Mouse (Mus musculus) frontal cortex, postnatal 36 days (tissue): Measurements from ENCODE around the gene Tmem141.

Source experiments
- DNase-seq, 2 experiments: peaks; one replicate each; pipeline ENCODE4 v3.0.0; 2022; ENCODE audit warnings: low spot score in 2 of 2

Tmem141 gene

DNA sequence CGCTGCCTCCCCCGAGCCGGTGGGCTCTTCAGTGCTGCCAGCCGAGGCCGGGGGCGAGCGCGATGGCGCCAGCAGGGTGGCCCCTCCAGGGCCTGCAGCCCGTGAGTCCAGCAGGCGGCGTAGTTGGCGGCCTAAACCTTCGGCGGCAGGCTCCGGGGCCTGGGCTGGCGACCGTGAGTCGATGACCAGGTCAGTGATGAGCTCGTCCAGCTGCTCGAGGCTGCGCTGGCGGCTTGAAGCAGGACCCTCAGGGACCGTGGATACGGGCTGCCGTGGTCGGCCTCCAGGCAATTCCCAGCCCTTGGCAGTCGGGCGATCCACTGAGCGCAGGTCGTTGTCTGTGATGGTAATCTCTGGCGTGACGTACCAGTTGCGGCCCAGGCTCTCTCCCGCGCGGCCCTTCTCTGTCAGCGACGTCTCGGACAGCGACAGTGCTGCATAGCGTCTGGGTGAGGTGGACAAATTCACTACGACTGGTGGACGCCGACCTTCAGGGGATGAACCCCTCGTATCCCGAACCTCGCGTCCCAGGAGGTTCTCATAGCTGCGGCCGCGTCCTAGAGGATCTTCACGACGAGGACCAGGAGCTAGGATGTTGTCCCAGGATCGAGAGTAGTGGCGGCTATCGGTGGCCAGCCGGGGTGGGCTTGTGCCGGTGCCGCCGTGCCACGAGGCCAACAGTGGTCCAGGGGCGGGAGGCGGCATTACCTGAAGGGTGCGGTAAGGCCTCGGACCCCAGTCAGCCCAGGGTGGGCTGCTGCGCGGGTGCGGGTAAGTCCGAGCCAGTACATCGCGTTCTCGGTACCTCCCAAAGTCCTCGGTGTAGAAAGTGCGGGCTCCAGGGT, 43.6 kb downstream of the Tmem141 start:
- DNase-seq = no peak

DNA sequence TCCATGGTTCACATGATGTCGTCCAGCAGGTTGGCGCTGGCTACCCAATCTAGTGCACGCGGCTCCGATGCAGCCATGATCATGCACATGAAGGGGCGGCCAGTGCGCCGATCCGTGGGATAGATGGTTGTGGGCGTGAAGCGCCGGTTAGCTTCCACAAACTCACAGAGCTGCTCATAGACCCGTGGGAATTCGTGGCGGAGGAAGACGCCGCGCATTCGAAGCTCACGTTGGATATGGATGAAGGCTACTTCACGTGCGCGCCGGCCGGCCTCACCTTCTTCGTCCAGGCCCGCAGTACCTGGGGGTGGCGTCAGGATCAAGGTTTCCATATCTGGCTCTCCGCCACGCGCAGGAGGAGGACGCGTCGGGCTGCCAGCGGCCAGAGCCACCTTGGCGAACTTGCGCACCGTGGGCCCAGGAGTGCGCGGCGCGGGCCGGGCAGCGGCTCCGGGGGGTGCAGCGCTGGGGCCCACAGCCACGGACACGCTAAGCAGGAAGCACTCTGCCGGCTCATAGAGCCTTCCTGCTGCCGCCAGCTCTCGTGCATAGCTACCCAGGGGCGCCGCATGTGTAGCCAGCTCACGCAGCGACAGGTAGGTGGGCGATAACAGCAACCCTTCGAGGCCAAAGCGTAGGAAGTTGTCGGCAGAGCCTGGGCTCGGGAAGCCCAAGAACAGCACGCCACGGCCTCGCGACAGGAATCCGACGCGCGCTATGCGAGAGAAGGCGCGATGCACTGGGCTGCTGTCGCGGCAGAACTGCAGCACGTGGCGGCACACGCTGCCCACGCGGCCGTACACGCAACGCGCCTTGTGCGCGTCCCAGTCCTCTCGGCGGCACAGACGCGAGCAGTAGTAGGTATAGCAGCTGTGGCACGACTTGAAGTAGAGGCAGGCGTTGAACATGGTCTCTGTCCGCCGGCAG, 44.6 kb downstream of the Tmem141 start:
- peak; percentile 40 to 41 for DNase-seq

DNA sequence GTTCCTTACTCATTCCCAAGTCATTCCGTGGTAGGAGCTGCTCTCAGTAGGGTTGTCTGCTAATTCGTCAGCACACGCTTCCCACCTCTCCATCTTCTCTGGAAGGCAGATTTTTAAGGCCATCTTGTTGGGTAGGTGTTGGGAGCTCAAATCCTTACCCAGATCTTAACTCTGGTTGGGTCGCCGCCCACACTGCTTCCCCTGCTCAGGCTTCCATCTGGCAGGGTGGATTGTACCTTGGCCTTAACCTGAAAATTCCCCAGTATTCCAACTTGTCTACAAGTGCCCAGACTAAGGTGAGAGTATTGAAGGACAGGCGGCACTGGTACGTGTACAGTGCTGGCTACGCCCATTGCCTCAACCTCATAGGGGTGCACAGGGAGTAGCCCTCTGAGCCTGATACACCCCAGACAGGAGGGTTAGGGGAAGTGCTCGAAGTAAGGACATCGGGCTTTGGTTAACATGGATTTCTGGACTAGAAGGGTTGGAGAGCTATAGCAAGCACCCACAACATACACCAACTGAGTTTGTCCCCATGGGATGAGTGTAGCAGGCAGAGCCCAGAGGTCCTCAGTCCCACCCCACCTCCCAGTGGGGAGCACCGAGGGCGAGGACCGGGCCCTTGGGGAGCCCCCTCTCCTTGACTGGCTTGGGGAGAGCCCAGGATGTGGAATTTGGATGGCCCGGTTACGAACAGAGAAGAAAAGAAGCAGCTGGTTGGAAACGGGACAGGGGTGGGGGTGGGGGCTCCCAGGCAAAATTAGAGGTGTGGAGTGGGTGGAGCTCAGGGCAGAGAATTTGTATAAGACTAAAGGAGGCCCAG, 45.6 kb downstream of the Tmem141 start:
- DNase-seq = peak; percentile 54 to 65

DNA sequence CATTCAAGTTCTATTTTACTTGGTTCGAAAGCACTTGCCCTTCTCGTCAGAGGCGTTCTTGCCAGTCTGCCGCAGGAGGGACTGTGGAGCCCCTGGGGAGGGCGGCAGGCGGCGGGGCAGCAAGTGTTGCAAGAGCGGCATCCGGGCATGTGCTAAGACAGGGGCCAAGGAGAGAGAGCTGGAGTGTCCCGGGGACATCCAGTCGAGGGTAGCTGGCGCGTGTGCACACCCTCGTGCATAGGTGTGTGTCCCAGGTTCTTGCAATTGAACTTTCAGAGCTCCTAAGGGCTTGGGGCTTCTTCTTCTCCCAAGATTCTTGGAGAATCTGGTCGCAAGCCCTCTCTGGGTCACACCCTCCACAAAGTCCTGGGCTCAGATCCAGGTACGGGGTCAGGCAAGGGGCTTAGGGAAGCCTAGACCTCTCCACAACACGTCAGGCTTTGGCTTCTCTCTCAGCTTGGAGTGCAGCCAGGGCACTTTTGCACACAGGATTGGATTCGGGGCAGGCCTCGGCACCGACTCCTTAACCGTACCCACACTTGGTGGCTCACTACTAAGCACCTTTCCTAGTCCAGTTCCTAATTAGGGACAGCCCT, 46.3 kb downstream of the Tmem141 start:
- DNase-seq = peak in 1 of 2 experiments; percentile 46

DNA sequence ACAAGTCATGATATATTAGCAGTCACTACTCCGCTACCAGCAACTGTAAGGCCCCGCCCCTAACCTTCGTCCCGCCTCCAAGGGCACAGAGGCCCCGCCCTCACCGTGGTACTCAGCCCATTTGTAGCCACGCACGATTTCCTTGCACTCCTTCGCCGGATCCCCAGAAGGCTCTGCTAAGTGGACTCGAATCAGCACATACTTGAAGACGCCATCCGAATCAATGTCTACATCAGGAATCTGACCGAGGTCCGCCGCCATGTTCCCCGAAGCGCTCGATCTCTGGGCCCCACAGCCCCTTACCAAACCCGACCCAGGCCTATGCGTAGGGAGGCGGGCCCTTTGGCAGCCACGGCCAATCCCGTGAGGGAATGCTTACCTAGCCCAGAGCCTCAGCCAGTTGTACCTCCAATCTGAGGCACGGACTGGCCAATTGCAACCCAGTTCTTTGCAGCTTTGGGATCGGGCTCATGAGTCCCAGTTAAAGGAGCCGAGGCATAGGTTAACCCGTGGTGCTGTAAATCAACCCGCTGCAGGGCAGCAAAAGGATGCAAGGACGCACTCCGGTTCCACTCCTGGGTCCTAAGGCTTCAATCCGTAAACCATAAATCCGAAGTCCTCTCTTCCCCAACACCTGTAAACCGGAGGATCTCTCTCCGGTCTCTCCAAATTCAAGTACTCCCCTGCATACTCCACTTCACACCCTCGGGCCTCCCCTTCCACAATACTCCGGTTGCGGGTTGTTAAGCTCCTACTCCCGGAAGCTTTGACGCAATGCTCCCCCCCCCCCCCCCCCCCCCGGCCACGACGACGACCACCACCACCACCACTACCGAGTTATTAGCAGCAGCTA, 47.0 kb downstream of the Tmem141 start, which contains the start of the genes Mamdc4 and Phpt1:
Gene Mamdc4 (minus strand): TSS at position 267 of the 853 bp plus-strand sequence.
Gene Phpt1 (minus strand): TSS at position 646 of the 853 bp plus-strand sequence.
- DNase-seq = peak; percentile 98

DNA sequence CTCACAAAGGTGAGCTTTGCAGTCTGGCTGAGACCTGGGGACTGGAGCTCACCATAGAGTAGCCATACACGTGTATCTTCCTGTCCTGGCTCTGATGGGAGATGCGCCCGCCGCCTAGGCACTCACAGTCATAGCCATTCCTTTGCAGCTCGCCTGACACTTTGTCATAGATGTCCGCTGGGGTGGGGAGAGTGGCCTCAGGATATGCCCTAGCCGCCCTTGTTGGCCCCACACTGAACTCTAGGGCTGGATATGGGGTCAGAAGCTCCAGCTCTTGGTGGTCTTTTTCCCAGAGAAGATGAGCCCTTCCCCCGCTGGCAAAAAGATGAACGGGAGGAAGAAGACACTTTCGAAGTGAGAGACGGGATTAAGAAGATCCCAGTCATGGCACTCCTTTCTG, 47.7 kb downstream of the Tmem141 start:
- DNase-seq = no peak

DNA sequence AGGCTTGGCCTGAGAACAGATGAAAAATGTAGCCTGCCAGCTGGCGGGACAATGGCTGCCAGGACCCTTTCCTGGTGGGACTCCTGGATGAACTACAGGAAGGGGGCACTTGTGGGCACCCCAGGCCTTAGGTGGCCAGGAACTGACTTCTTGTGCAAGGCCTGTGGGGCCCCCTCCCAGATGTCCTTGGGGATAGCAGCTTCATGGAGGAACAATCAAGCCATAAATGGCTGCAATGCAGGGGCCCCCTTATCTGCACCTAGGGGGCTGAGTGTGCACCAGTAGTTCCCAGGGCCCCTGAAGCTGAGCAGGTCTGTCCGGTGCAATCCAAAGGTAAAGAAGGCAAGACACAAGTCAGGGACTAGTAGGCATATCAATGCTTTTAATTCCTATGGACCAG, 48.7 kb downstream of the Tmem141 start:
- no peak for DNase-seq

DNA sequence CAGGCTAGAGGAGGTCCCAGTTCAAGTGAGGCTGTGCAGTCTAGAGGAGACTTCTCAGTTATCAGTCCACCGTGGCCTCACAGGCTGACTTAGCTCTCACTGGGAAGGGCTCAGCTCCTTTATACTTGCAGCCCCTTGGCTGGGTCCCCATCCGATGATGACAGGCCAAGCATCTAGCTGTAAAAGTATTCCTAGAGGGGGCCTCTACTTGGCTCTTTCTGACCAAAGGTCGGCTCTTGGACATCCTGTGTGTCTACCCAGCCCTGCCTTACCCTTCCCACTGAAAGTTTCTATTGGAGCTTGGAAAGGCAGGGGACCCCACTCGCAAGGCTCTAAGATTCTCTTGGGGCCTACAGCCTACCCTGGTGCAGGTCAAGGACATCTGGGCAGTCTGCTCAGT, 50.6 kb downstream of the Tmem141 start:
- no peak for DNase-seq
